Mouse (Mus musculus): ENCODE measurements at regions not wholly inside any gene's neighbourhood (a gene's known extent, or its start where the extent isn't known, plus 50 kb on each side); places are given as distances from the start of the nearest gene placed in this dataset.
A peak's percentile ranks its signal among the peaks of the same experiment; 100 is the strongest.

GRCm38 (mm10) chr15:64578991-64579390, 238.5 kb upstream of the Gm21798 start:
- Histone ChIP-seq H3K27ac (ENCODE audit: insufficient read depth, low read depth, low read length) (no peak overlapping the region), H3K4me3 (ENCODE audit: insufficient read depth, low read depth, low read length) (no peak overlapping the region), H3K4me1 (ENCODE audit: control insufficient read depth, insufficient read depth, low read length) (peaks cover 3% of the 10 kb centered on the region)
- TF ChIP-seq CTCF (IDR thresholded peaks at IDR 0.05; ENCODE audit: insufficient read depth, low read depth, low read length) (no peak), POLR2A (IDR thresholded peaks at IDR 0.05; ENCODE audit: insufficient read depth, low read depth, low read length) (no peak)
- 73% methylated on average over 4 of the region's 4 CpGs for WGBS

- WGBS: 93% methylated on average over 1 of the region's 1 CpGs
- Histone ChIP-seq H3K4me3 (ENCODE audit: insufficient read depth, low read depth, low read length) (no peak overlapping the region), H3K4me1 (ENCODE audit: control insufficient read depth, insufficient read depth, low read length) (peaks cover 3% of the 10 kb centered on the region), H3K27ac (ENCODE audit: insufficient read depth, low read depth, low read length) (no peak overlapping the region)
- TF ChIP-seq CTCF (IDR thresholded peaks at IDR 0.05; ENCODE audit: insufficient read depth, low read depth, low read length): no peak
- TF ChIP-seq POLR2A (IDR thresholded peaks at IDR 0.05; ENCODE audit: insufficient read depth, low read depth, low read length): no peak
Measured at GRCm38 (mm10) chr15:64580481-64580880, 237.0 kb upstream of the Gm21798 start.

GRCm38 (mm10) chr15:64581046-64581445, 236.4 kb upstream of the Gm21798 start:
- Histone ChIP-seq H3K4me1 (ENCODE audit: control insufficient read depth, insufficient read depth, low read length) (peaks cover 3% of the 10 kb centered on the region), H3K4me3 (ENCODE audit: insufficient read depth, low read depth, low read length) (no peak overlapping the region), H3K27ac (ENCODE audit: insufficient read depth, low read depth, low read length) (no peak overlapping the region)
- TF ChIP-seq CTCF (IDR thresholded peaks at IDR 0.05; ENCODE audit: insufficient read depth, low read depth, low read length): no peak
- TF ChIP-seq POLR2A (IDR thresholded peaks at IDR 0.05; ENCODE audit: insufficient read depth, low read depth, low read length): no peak
- WGBS: 94% methylated on average over 5 of the region's 5 CpGs

GRCm38 (mm10) chr15:64584129-64584528, 233.4 kb upstream of the Gm21798 start:
- no peak overlapping the region for H3K4me3 ChIP-seq (ENCODE audit: insufficient read depth, low read depth, low read length)
- no peaks in the 10 kb centered on the region for H3K4me1 ChIP-seq (ENCODE audit: control insufficient read depth, insufficient read depth, low read length)
- WGBS: 94% methylated on average over 6 of the region's 6 CpGs
- TF ChIP-seq CTCF (IDR thresholded peaks at IDR 0.05; ENCODE audit: insufficient read depth, low read depth, low read length) (no peak), POLR2A (IDR thresholded peaks at IDR 0.05; ENCODE audit: insufficient read depth, low read depth, low read length) (no peak)
- H3K27ac ChIP-seq (ENCODE audit: insufficient read depth, low read depth, low read length): no peak overlapping the region

GRCm38 (mm10) chr15:64586776-64587175, 230.7 kb upstream of the Gm21798 start:
- TF ChIP-seq POLR2A (IDR thresholded peaks at IDR 0.05; ENCODE audit: insufficient read depth, low read depth, low read length) (no peak), CTCF (IDR thresholded peaks at IDR 0.05; ENCODE audit: insufficient read depth, low read depth, low read length) (no peak)
- no peaks in the 10 kb centered on the region for H3K4me1 ChIP-seq (ENCODE audit: control insufficient read depth, insufficient read depth, low read length)
- H3K27ac ChIP-seq (ENCODE audit: insufficient read depth, low read depth, low read length): no peak overlapping the region
- WGBS: 94% methylated on average over 3 of the region's 3 CpGs
- no peak overlapping the region for H3K4me3 ChIP-seq (ENCODE audit: insufficient read depth, low read depth, low read length)

- no peak overlapping the region for H3K27ac ChIP-seq (ENCODE audit: insufficient read depth, low read depth, low read length)
- H3K4me3 ChIP-seq (ENCODE audit: insufficient read depth, low read depth, low read length): no peak overlapping the region
- 42% methylated on average over 1 of the region's 1 CpGs for WGBS
- H3K4me1 ChIP-seq (ENCODE audit: control insufficient read depth, insufficient read depth, low read length): no peaks in the 10 kb centered on the region
- TF ChIP-seq POLR2A (IDR thresholded peaks at IDR 0.05; ENCODE audit: insufficient read depth, low read depth, low read length) (no peak), CTCF (IDR thresholded peaks at IDR 0.05; ENCODE audit: insufficient read depth, low read depth, low read length) (no peak)
Measured at GRCm38 (mm10) chr15:64590092-64590881, 227.2 kb upstream of the Gm21798 start.

GRCm38 (mm10) chr15:64613503-64613902, 204.0 kb upstream of the Gm21798 start:
- 57% methylated on average over 4 of the region's 4 CpGs for WGBS
- Histone ChIP-seq H3K4me3 (ENCODE audit: insufficient read depth, low read depth, low read length) (no peak overlapping the region), H3K4me1 (ENCODE audit: control insufficient read depth, insufficient read depth, low read length) (no peaks in the 10 kb centered on the region), H3K27ac (ENCODE audit: insufficient read depth, low read depth, low read length) (no peak overlapping the region)
- TF ChIP-seq POLR2A (IDR thresholded peaks at IDR 0.05; ENCODE audit: insufficient read depth, low read depth, low read length): no peak
- TF ChIP-seq CTCF (IDR thresholded peaks at IDR 0.05; ENCODE audit: insufficient read depth, low read depth, low read length): no peak

GRCm38 (mm10) chr15:64618471-64618870, 199.0 kb upstream of the Gm21798 start:
- TF ChIP-seq CTCF (IDR thresholded peaks at IDR 0.05; ENCODE audit: insufficient read depth, low read depth, low read length): no peak
- TF ChIP-seq POLR2A (IDR thresholded peaks at IDR 0.05; ENCODE audit: insufficient read depth, low read depth, low read length): no peak
- H3K4me1 ChIP-seq (ENCODE audit: control insufficient read depth, insufficient read depth, low read length): peaks cover 3% of the 10 kb centered on the region; the same call in 1 of the 2 replicates
- WGBS: 72% methylated on average over 3 of the region's 3 CpGs
- no peak overlapping the region for H3K27ac ChIP-seq (ENCODE audit: insufficient read depth, low read depth, low read length)
- H3K4me3 ChIP-seq (ENCODE audit: insufficient read depth, low read depth, low read length): no peak overlapping the region

- WGBS: 69% methylated on average over 3 of the region's 3 CpGs
- Histone ChIP-seq H3K4me1 (ENCODE audit: control insufficient read depth, insufficient read depth, low read length) (peaks cover 3% of the 10 kb centered on the region; the same call in 1 of the 2 replicates), H3K27ac (ENCODE audit: insufficient read depth, low read depth, low read length) (peak overlapping the region; percentile 53; the same call in 1 of the 2 replicates), H3K4me3 (ENCODE audit: insufficient read depth, low read depth, low read length) (no peak overlapping the region)
- TF ChIP-seq POLR2A (IDR thresholded peaks at IDR 0.05; ENCODE audit: insufficient read depth, low read depth, low read length): no peak
- TF ChIP-seq CTCF (IDR thresholded peaks at IDR 0.05; ENCODE audit: insufficient read depth, low read depth, low read length): no peak
Measured at GRCm38 (mm10) chr15:64621876-64622275, 195.6 kb upstream of the Gm21798 start.
